Mouse (Mus musculus) adipocyte (in vitro differentiated cells): ENCODE data around the gene Slc23a3.

Source experiments
- DNase-seq: peaks from one replicate; pipeline ENCODE4 v3.0.0-alpha.2; 2016; ENCODE audit warnings: low spot score

Gene Slc23a3

DNA sequence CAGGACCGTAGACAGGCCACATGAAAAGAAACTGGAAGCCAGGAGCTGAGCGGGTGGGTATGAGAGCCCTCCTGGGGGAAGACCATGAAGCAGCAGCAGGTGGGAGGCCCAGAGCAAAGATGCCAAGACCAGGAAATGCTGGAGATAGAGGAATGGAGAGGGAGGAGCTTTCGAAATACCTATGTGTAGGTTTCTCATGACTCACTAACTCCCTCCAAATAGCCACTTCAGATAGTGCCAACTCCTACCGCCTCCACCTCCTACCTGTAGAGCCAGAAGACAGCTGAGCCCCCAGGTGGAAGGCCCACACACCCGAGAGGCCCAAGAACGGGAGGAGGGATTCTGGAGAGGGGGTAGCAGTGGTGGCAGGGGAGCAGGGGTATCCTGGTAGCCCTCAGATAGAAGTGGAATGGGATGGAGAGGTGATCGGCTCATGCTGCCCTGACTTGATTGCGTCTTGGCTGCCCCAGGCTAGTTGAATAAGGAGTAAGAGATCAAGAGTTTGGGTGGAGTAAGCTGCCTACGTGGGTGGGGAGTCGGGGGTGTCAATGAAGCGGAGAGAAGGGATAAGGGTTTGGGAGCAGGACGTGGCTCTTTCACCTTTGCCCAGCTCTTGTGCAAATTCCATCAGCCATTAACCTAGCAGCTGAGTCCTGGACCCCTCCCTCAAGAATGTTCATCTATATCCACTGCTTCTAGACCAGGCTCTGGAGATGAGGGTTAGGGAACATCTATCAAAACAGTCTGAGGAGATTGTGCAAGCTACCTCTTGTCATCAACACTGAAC lies at the start of gene Slc23a3:
Gene Slc23a3 (minus strand): TSS at position 470 of the 787 bp plus-strand sequence.
- no peak for DNase-seq

DNA sequence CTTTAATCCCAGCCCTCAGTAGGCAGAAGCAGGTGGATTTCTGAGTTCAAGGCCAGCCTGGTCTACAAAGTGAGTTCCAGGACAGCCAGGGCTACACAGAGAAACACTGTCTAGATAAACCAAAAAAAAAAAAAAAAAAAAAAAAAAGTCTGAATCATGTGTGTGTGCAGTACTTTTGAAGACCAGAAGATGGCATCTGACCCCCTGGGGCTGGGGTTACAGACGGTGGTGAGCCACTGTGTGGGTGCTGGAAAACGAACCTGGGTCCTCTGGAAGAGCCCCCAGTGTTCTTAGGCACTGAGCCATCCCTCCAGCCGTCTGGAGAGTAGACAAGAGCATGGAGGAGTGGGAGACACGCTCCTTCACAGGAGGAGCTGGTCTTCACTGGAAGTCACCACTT lies 48.5 kb upstream of the Slc23a3 start:
- no peak for DNase-seq

- no peak for DNase-seq
Observed at GRCm38 (mm10) chr1:75181377-75181870, 47.7 kb upstream of the Slc23a3 start.

GRCm38 (mm10) chr1:75180741-75181140 lies 47.1 kb upstream of the Slc23a3 start:
- no peak for DNase-seq

DNA sequence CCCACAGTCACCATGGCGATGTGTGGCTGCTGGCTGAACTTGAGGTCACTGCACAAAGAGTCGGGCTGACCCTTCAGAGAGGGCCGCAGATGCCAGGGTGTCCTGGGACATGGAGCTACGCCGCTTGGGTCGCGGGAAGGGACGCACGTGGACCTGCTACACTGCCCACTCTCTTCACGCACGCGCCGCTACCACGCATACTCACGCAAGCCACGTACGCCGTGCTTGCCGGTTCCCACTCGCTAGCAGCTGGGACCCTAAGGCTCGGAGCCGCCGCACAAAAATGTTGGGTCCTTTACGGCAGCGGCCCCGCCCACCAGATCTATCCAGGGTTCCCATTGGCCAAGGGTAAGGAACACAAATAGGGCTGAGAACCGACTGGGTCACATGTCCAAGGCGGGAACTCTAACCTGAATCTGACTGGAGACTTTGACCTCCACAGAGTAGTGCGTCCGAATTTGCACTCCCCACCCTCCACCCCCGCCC lies 46.5 kb upstream of the Slc23a3 start, which contains the start of gene Abcb6:
Gene Abcb6 (minus strand): TSS at position 288 of the 486 bp plus-strand sequence.
- peak; percentile 89 for DNase-seq

GRCm38 (mm10) chr1:75179334-75180104 lies 45.8 kb upstream of the Slc23a3 start:
- DNase-seq = peak; percentile 44

DNA sequence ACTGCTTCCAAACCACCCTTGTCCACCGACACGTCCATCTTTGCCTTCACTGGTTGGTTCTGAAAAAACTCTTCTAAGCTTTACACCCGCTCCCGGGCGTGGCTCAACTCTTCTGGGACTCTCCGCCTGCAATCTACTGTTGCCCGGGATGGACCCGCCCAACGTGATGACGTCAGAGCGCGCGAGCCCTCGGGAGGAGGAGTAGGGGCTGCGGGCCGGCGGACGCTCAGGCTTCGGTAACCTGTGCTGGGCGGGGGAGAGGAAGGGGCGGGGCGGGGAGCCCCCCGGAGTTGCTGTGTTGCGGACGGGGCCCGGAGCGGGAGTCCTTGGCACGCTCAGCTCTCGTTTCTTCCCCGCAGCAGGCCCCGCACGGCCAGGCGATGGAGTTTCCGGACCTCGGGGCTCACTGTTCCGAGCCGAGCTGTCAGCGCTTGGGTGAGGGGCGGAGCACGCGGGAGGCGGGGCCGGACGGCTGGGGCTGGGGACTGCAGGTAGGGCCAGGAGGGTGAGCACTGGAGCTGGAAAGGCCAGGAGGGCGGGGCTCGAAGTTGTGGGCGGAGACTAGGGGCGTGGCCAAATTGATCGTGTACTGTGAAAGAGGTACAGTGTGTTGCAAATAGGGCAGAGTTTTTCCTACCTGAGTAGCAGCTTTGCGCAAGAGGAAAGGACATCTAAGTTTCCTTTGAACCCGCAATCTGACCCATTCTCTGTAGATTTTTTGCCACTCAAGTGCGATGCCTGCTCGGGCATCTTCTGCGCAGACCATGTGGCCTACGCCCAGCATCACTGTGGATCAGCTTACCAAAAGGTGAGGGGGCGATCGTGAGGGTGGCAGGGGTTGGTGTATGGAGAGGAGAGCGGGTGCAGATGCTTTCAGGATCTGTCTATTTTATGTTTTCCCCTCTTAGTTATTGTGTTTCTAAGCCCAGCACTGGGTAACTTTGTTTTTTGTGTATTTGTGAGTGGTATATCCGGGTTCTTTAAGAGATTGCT lies 35.1 kb upstream of the Slc23a3 start, which contains the start of gene Zfand2b:
Gene Zfand2b (plus strand): TSS at position 175 of the 993 bp plus-strand sequence.
- DNase-seq = peak; percentile 95

- DNase-seq = no peak
Observed at GRCm38 (mm10) chr1:75168093-75168471, 34.4 kb upstream of the Slc23a3 start.

DNA sequence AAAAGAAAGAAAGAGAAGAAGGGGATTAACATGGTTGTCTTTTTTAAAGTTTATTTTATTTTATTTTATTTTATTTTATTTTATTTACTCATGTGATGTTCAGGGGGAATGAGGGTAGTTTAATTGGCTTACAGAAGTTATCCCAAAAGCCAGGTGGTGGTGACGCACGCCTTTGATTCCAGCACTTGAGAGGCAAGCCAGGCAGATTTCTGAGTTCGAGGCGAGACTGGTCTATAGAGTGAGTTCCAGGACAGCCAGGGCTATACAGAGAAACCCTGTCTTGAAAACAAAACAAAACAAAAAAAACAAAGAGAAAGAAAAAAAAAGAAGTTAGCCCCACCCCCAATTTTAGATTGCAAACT lies 26.5 kb upstream of the Slc23a3 start:
- no peak for DNase-seq

- DNase-seq = no peak
Observed at GRCm38 (mm10) chr1:75159540-75160255, 26.0 kb upstream of the Slc23a3 start.

DNA sequence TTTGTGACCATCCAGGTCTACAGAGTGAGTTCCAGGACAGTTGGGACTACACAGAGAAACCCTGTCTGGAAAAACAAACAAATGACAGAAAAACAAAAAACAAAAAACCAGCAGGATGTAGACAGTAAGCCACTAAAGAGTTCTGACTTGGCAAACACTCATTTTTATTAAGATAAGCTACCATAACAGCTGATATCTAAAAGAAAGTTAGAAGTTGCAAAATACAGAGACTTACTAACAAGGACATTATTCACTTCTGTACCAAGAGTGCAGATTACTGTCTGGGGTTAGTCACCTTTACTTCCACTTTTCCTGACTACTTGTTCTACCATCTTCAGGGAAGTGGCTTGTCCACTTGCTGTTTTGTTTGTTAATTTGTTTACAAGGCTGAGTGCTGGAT lies 25.3 kb upstream of the Slc23a3 start:
- no peak for DNase-seq

DNA sequence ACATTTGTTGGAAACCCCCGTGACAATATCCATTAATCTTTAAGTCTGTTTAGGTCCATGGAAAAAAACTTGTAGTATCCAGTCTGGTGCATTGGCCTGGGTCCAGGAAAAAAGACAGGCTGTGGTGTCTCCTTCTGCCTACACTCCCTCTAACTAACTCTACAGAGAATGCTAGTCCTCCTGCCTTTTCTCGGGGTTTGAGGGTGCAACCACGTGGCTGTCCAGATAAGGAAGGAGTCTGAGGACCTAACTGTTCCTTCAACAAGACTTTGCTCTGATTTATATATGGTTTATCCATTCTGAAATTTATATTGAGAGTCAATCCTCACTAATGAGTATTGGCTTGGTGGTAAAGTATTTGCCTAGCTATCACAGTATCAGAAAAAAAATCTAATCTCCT lies 22.1 kb upstream of the Slc23a3 start:
- no peak for DNase-seq

DNA sequence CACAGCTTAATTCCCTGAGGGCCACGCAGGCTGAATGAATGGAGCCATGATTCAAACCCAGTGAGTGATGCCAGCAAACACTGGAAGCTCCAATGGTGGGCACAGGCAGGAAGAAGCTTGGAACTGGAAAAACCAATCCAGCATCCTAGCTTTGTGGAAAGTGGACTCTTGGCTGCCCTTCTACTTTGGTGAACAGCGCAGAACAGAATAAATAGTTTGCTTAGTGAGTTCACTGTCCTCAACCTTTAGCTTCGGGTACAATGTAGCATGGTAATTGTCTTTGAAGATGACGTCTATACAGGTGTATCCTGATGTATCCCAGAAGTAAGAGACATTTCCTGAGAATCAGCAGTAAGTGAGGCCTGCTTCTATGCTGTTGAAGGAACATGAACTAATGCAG lies 15.0 kb upstream of the Slc23a3 start:
- no peak for DNase-seq

DNA sequence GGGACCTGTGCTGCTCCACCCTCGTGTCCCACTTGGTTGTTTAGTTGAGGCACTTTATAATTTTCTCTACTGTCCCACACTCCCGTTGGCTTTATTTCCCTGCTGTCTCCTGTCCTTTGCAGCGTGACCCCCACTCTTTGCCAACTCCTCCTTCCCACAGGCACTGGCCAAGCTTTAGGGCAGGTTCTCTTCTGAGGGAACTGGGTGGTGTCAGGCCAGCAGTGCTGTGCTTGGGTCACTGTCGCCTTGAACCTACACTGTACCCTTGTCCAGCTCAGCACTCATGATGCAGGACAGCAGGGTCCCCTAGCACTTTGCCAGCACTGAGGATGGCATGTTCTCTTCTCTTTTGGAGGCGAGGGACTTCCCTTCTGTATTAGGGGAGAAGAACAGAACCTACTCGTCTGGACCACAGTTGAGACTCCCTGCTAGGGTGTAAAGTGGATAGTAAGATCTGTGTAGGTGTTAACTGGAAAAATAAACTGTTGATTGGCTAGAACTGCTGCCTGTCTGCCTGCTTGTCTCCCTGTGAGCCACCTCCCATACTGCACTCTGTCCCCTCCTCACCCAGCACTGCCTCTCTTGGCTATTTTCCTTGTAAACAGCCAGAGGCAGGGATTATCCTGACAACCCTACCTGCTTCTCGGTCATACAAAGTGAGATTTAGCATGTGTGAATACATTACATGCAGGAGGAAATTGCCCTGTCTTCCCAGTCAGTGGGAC lies 13.9 kb upstream of the Slc23a3 start:
- DNase-seq = no peak

GRCm38 (mm10) chr1:75145589-75145988 lies 11.9 kb upstream of the Slc23a3 start:
- no peak for DNase-seq

- peak; percentile 97 for DNase-seq
Observed at GRCm38 (mm10) chr1:75142301-75143261, 8.9 kb upstream of the Slc23a3 start, which contains the start of the genes Cnppd1 and Retreg2. Gene Cnppd1 (minus strand): TSS chr1:75142711. Gene Retreg2 (plus strand): TSS chr1:75142778.

DNA sequence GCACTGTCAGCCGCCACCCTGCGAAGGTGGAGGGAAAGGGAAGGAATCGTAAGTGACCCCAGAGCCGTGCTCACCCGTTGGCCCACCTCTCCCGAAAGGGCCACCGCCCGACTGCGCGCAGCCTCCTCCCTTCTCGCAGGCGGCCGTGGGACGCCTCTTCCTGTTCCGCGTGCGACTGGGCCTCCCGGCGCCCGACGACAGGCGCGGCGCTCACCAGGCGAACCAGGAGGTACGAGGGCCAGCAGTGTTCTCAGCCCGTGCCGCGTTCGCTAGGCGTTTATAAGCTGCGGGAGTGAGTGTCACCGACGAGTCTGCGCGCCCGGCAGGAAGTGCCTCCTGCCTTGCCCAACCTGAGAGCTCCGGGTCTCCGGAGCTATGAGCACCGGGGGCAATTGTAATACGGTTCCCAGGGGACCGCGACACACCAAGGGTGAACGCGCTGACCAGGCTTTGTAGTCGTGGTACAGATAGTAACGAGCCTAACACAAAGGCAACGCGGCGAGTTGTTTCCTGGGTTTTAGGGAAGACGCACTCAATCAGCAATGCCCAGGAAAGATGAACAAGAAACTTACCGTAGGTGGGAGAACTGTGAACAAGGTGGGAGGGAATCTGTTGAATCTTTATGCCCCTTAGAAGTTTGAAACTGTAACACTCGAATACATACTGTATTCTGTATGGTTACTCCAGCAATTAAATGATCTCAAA lies 7.9 kb upstream of the Slc23a3 start:
- DNase-seq = peak; percentile 66

- peak; percentile 74 for DNase-seq
Observed at GRCm38 (mm10) chr1:75140601-75141190, 7.0 kb upstream of the Slc23a3 start.
